Mouse (Mus musculus) kidney, postnatal 0 days (tissue): ENCODE results near the gene Spocd1. TPM values are rescaled to one million over a fixed set of nuclear protein-coding genes. Genes with fewer than 3 reads are reported as not detected.

Source experiments
- ATAC-seq: fragments of 200-750 bp; cut with Nextera tagmentation; replicated peaks from 2 replicates; pipeline ENCODE4 v1.8.0; 2017; ENCODE audit warnings: low read depth, moderate number of reproducible peaks, moderate TSS enrichment, moderate library complexity; ENCODE audit not compliant: low FRiP score
- DNase-seq: peaks from one replicate; pipeline ENCODE4 v3.0.0-alpha.2; 2016; ENCODE audit warnings: low spot score
- H3K27ac ChIP-seq: fragments of 300-500 bp; sonication (generic); 2 replicates; pipeline ENCODE4 v1.5.1; 2014; ENCODE audit warnings: mild to moderate bottlenecking
- H3K27me3 ChIP-seq: fragments of 300-500 bp; sonication (generic); 2 replicates; pipeline ENCODE4 v1.6.1; 2014; ENCODE audit warnings: low read length, mixed read lengths; ENCODE audit not compliant: insufficient read depth
- H3K36me3 ChIP-seq: fragments of 300-500 bp; sonication (generic); 2 replicates; pipeline ENCODE4 v1.6.1; 2014; ENCODE audit warnings: low read length, mixed read lengths; ENCODE audit not compliant: insufficient read depth
- H3K4me1 ChIP-seq: fragments of 300-500 bp; sonication (generic); replicated peaks from 2 replicates; pipeline ENCODE4 v1.6.1; 2014; ENCODE audit warnings: antibody characterized with exemption, low read length, mixed read lengths; ENCODE audit not compliant: insufficient read depth
- H3K4me2 ChIP-seq: fragments of 300-500 bp; sonication (generic); 2 replicates; pipeline ENCODE4 v1.6.1; 2014; ENCODE audit warnings: mild to moderate bottlenecking, low read length, moderate library complexity, mixed read lengths
- H3K4me3 ChIP-seq: fragments of 300-500 bp; sonication (generic); replicated peaks from 2 replicates; pipeline ENCODE4 v1.5.1; 2014; ENCODE audit warnings: low read depth, low read length
- H3K9ac ChIP-seq: fragments of 300-500 bp; sonication (generic); 2 replicates; pipeline ENCODE4 v1.6.1; 2014; ENCODE audit warnings: low read depth, low read length
- H3K9me3 ChIP-seq: fragments of 300-500 bp; sonication (generic); replicated peaks from 2 replicates; pipeline ENCODE4 v1.6.1; 2016; ENCODE audit warnings: low read length, inconsistent platforms, mixed read lengths
- CTCF ChIP-seq: IDR thresholded peaks from 2 replicates; pipeline ENCODE4 v1.5.1; 2016; ENCODE audit warnings: antibody characterized with exemption, low read depth, mild to moderate bottlenecking, moderate library complexity
- WGBS: fragments of 180-500 bp; shearing (Covaris S2); extraction: QIAGEN DNeasy Blood & Tissue Kit; methylation state at CpG from one replicate; pipeline ENCODE4 v1.1.7; 2014; 5-methylcytosine and 5-hydroxymethylcytosine counted together
- polyA plus RNA-seq: library from polyadenylated mRNA; unstranded; fragments of >200 nt; fragmentation: Nextera tagmentation; extraction: Ambion mirVana; gene quantifications from 2 replicates; pipeline ENCODE4 v1.2.1, GENCODE M21; 2015

The Spocd1 gene
- polyA plus RNA-seq, 1 experiment from 2014 or later = not detected

GRCm38 (mm10) chr4:129978227-129978626 lies 49.2 kb downstream of the Spocd1 start:
- TF ChIP-seq CTCF = no peak
- ATAC-seq (no peak), DNase-seq (no peak)
- no peak overlapping the region for H3K4me3 ChIP-seq
- H3K27ac ChIP-seq = no peak overlapping the region
- 64% methylated on average over 4 of the region's 4 CpGs for WGBS
- H3K27me3 ChIP-seq = peaks cover under 1% of the 10 kb centered on the region; the same call in 1 of the 2 replicates
- H3K36me3 ChIP-seq = no peaks in the 10 kb centered on the region
- H3K9ac ChIP-seq = no peak overlapping the region
- no peak overlapping the region for H3K4me2 ChIP-seq
- H3K9me3 ChIP-seq = no peaks in the 10 kb centered on the region
- H3K4me1 ChIP-seq = 0 out of 2 replicates have a peak, but pooled peaks cover 7% of the 10 kb centered on the region

GRCm38 (mm10) chr4:129978930-129979329 lies 49.9 kb downstream of the Spocd1 start:
- H3K27me3 ChIP-seq = peaks cover 5% of the 10 kb centered on the region; the same call in 1 of the 2 replicates
- peaks cover 7% of the 10 kb centered on the region; the same call in 1 of the 2 replicates for H3K4me1 ChIP-seq
- H3K36me3 ChIP-seq = no peaks in the 10 kb centered on the region
- TF ChIP-seq CTCF = no peak
- no peaks in the 10 kb centered on the region for H3K9me3 ChIP-seq
- H3K4me3 ChIP-seq = no peak overlapping the region
- 53% methylated on average over 4 of the region's 4 CpGs for WGBS
- H3K9ac ChIP-seq = no peak overlapping the region
- H3K27ac ChIP-seq = no peak overlapping the region
- DNase-seq (no peak), ATAC-seq (no peak; the same call in 1 of the 2 replicates)
- H3K4me2 ChIP-seq = no peak overlapping the region

GRCm38 (mm10) chr4:129981657-129982056 lies 52.6 kb downstream of the Spocd1 start:
- Histone ChIP-seq H3K4me2 (no peak overlapping the region), H3K27me3 (peaks cover 16% of the 10 kb centered on the region), H3K36me3 (no peaks in the 10 kb centered on the region), H3K9ac (no peak overlapping the region), H3K4me3 (no peak overlapping the region), H3K27ac (no peak overlapping the region), H3K9me3 (no peaks in the 10 kb centered on the region), H3K4me1 (peaks cover 13% of the 10 kb centered on the region)
- no peak for TF ChIP-seq CTCF
- WGBS = 24% methylated on average over 11 of the region's 11 CpGs
- peak; percentile 39 for DNase-seq
- no peak for ATAC-seq

- Histone ChIP-seq H3K9ac (no peak overlapping the region), H3K4me3 (no peak overlapping the region), H3K4me2 (no peak overlapping the region), H3K4me1 (peaks cover 16% of the 10 kb centered on the region), H3K36me3 (no peaks in the 10 kb centered on the region), H3K27ac (no peak overlapping the region), H3K9me3 (no peaks in the 10 kb centered on the region), H3K27me3 (peaks cover 24% of the 10 kb centered on the region)
- TF ChIP-seq CTCF = no peak
- ATAC-seq (no peak), DNase-seq (no peak)
- 36% methylated on average over 5 of the region's 5 CpGs for WGBS
Observed at GRCm38 (mm10) chr4:129983046-129983445, 54.0 kb downstream of the Spocd1 start.

GRCm38 (mm10) chr4:129983764-129984420 lies 54.8 kb downstream of the Spocd1 start:
- H3K9me3 ChIP-seq = no peaks in the 10 kb centered on the region
- 0 out of 2 replicates have a peak overlapping the region, but pooled peaks have one; percentile 56 for H3K9ac ChIP-seq
- 4% methylated on average over 14 of the region's 15 CpGs for WGBS
- peak; percentile 74 for DNase-seq
- H3K27me3 ChIP-seq = peaks cover 30% of the 10 kb centered on the region
- H3K4me1 ChIP-seq = peaks cover 16% of the 10 kb centered on the region
- no peak overlapping the region for H3K27ac ChIP-seq
- 0 out of 2 replicates have a peak, but pooled peaks have one; percentile 14 for ATAC-seq
- TF ChIP-seq CTCF = peak; percentile 75
- no peaks in the 10 kb centered on the region for H3K36me3 ChIP-seq
- peak overlapping the region; percentile 93 for H3K4me2 ChIP-seq
- peak overlapping the region; percentile 51 for H3K4me3 ChIP-seq

- peaks cover 16% of the 10 kb centered on the region for H3K4me1 ChIP-seq
- no peak for TF ChIP-seq CTCF
- no peak within 1 kb of the TSS for H3K27ac ChIP-seq
- ATAC-seq (no peak), DNase-seq (peak; percentile 16)
- peak within 1 kb of the TSS; percentile 56 for H3K9ac ChIP-seq
- peaks cover 30% of the 10 kb centered on the region for H3K27me3 ChIP-seq
- peak within 1 kb of the TSS; percentile 51 for H3K4me3 ChIP-seq
- H3K4me2 ChIP-seq = peak within 1 kb of the TSS; percentile 93
- no peaks in the 10 kb centered on the region for H3K9me3 ChIP-seq
- H3K36me3 ChIP-seq = no peaks in the 10 kb centered on the region
- WGBS = under 1% methylated on average over 50 of the region's 77 CpGs
Observed at GRCm38 (mm10) chr4:129984421-129985061, 55.5 kb downstream of the Spocd1 start, which contains the start of gene Adgrb2. TSS of gene Adgrb2 (plus strand) at chr4:129984870.
